ENCODE assay signal across 28 mouse cellular contexts in the genomic region with DNA sequence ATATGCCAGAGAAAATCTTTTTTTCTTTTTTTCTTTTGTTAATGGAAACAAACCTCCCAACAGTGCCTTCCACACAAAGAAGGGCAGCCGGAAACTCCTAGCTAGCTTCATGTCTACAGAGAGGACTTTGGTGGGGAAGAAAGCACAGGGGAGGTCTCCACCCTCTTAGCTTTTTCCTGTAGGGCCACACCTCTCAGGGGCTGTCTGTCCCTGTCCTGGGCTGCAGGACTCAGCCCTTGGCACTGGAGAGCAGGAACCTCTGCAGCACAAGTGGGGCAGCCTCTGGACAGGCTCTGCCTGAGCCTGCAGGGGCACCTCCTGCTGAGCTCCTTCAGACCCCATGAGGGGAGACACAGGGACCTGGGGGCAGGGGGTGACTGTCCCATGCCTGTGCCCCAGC. TPM values are rescaled to one million over a fixed set of nuclear protein-coding genes. Genes with fewer than 3 reads are reported as not detected.
DNase-seq lines count a peak whose midpoint lies in the region; ATAC-seq lines count a peak whose summit lies in the region.
"Not testable (repeated sequence)": the region's sequence is repeated elsewhere in the genome, so short reads cannot be mapped to it uniquely, and the experiment has no call there.
"Had no signal": no experiment of that assay in that cellular context is flagged by ENCODE, and none has a peak within 500 bp of the region (broad histone marks: within the 10 kb centered on the region; RNA-seq: fewer than 3 reads in every experiment).

No protein-coding gene starts in this region.

- H3K4me3 ChIP-seq in embryonic facial prominence, embryonic 14.5 days (ENCODE audit: low read depth, low read length); intestine, embryonic 16.5 days (ENCODE audit: low read length); liver, embryonic 12.5 days; midbrain, embryonic 11.5 days (ENCODE audit: low read depth, low read length); stomach, embryonic 16.5 days (replicated peaks; ENCODE audit: low read length): not testable (repeated sequence)

- not testable (repeated sequence) for ATAC-seq in embryonic facial prominence, embryonic 14.5 days (ENCODE audit: low read depth); midbrain, embryonic 11.5 days (ENCODE audit: low FRiP score)
- 0 out of 2 replicates have a peak, but pooled peaks have one; percentile 18 for ATAC-seq in erythroid progenitor cell, adult 5-6 weeks (replicated peaks; ENCODE audit: low FRiP score, poor library complexity, severe bottlenecking)
- 0 out of 2 replicates have a peak, but pooled peaks have one; percentile 31 for ATAC-seq in intestine, embryonic 16.5 days
- ATAC-seq in liver, embryonic 12.5 days, result 0 out of 2 replicates have a peak, but pooled peaks have one; percentile 18
- 0 out of 2 replicates have a peak, but pooled peaks have one; percentile 37 for ATAC-seq in stomach, embryonic 16.5 days (ENCODE audit: insufficient read depth, low FRiP score)

- not testable (repeated sequence) for H3K4me1 ChIP-seq in embryonic facial prominence, embryonic 14.5 days (ENCODE audit: control insufficient read depth, insufficient read depth, low read length); intestine, embryonic 16.5 days (ENCODE audit: control insufficient read depth, insufficient read depth, low read length); midbrain, embryonic 11.5 days (ENCODE audit: control insufficient read depth, insufficient read depth, low read length); stomach, embryonic 16.5 days (ENCODE audit: control insufficient read depth, insufficient read depth, low read length)
- peaks cover 11% of the 10 kb centered on the region; the same call in 1 of the 2 replicates for H3K4me1 ChIP-seq in liver, embryonic 12.5 days

- 36% methylated on average over 1 of the region's 1 CpGs for WGBS in embryonic facial prominence, embryonic 14.5 days
- 71% methylated on average over 1 of the region's 1 CpGs for WGBS in intestine, embryonic 16.5 days
- 36% methylated on average over 1 of the region's 1 CpGs for WGBS in liver, embryonic 12.5 days (ENCODE audit: insufficient replicate concordance)
- WGBS in midbrain, embryonic 11.5 days, result 71% methylated on average over 1 of the region's 1 CpGs
- WGBS in stomach, embryonic 16.5 days, result 71% methylated on average over 1 of the region's 1 CpGs

- H3K4me2 ChIP-seq in embryonic facial prominence, embryonic 14.5 days (ENCODE audit: low read depth, low read length); intestine, embryonic 16.5 days (ENCODE audit: low read depth, low read length); liver, embryonic 12.5 days; midbrain, embryonic 11.5 days; stomach, embryonic 16.5 days (ENCODE audit: low read depth, low read length): not testable (repeated sequence)

- peak; percentile 18 for DNase-seq in ZHBTc4 (ENCODE audit: low read depth, low spot score)
- DNase-seq in embryonic facial prominence, embryonic 14.5 days (ENCODE audit: low spot score), result peak; percentile 28
- peak; percentile 69 for DNase-seq in midbrain, embryonic 11.5 days (ENCODE audit: low spot score, missing footprints)

- not testable (repeated sequence) for H3K9me3 ChIP-seq in embryonic facial prominence, embryonic 14.5 days (ENCODE audit: control insufficient read depth, low read length); intestine, embryonic 16.5 days (ENCODE audit: control insufficient read depth, low read length); liver, embryonic 12.5 days (replicated peaks); midbrain, embryonic 11.5 days (ENCODE audit: control insufficient read depth, low read length); stomach, embryonic 16.5 days (replicated peaks; ENCODE audit: control insufficient read depth, low read length)

- not testable (repeated sequence) for H3K36me3 ChIP-seq in embryonic facial prominence, embryonic 14.5 days (ENCODE audit: control insufficient read depth, insufficient read depth, low read length); intestine, embryonic 16.5 days (ENCODE audit: control insufficient read depth, insufficient read depth, low read length); liver, embryonic 12.5 days; midbrain, embryonic 11.5 days (ENCODE audit: control insufficient read depth, insufficient read depth, low read length); stomach, embryonic 16.5 days (ENCODE audit: control insufficient read depth, insufficient read depth, low read length)

- H3K27ac ChIP-seq in embryonic facial prominence, embryonic 14.5 days (replicated peaks; ENCODE audit: low read depth, low read length); intestine, embryonic 16.5 days (ENCODE audit: low read length); liver, embryonic 12.5 days; midbrain, embryonic 11.5 days (ENCODE audit: low read depth, low read length); stomach, embryonic 16.5 days (ENCODE audit: low read length): not testable (repeated sequence)

- not testable (repeated sequence) for H3K27me3 ChIP-seq in embryonic facial prominence, embryonic 14.5 days (replicated peaks; ENCODE audit: control insufficient read depth, insufficient read depth, low read length); intestine, embryonic 16.5 days (replicated peaks; ENCODE audit: control insufficient read depth, insufficient read depth, low read length); midbrain, embryonic 11.5 days (ENCODE audit: control insufficient read depth, insufficient read depth, low read length); stomach, embryonic 16.5 days (ENCODE audit: control insufficient read depth, insufficient read depth, low read length)
- peaks cover 66% of the 10 kb centered on the region for H3K27me3 ChIP-seq in liver, embryonic 12.5 days (replicated peaks)

- not testable (repeated sequence) for H3K9ac ChIP-seq in embryonic facial prominence, embryonic 14.5 days (ENCODE audit: low read depth, low read length); intestine, embryonic 16.5 days (ENCODE audit: low read depth, low read length); liver, embryonic 12.5 days; midbrain, embryonic 11.5 days (ENCODE audit: low read length); stomach, embryonic 16.5 days (ENCODE audit: low read length)

RNA-seq across cellular contexts. Expression of a gene that starts 6.2 kb away (rescaled TPM):
- not detected in 2 replicates for polyA plus RNA-seq in embryonic facial prominence, embryonic 14.5 days (2014; fragmentation: Nextera tagmentation; extraction: Ambion mirVana)
- not detected in 2 replicates for total RNA-seq in erythroid progenitor cell, adult 5-6 weeks (2015; ENCODE audit: low replicate concordance)
- total RNA-seq in erythroid progenitor cell, adult 5-6 weeks (2017; ENCODE audit: low replicate concordance), result not detected in 2 replicates
- polyA plus RNA-seq in intestine, embryonic 16.5 days (2015; fragmentation: Nextera tagmentation; extraction: Ambion mirVana), result not detected in 2 replicates
- polyA plus RNA-seq in liver, embryonic 12.5 days (2016; fragmentation: Nextera tagmentation; extraction: Ambion mirVana), result not detected in 2 replicates
- not detected in 2 replicates for polyA plus RNA-seq in midbrain, embryonic 11.5 days (2014; fragmentation: Nextera tagmentation; extraction: Ambion mirVana)
- not detected in 2 replicates for polyA plus RNA-seq in stomach, embryonic 16.5 days (2015; fragmentation: Nextera tagmentation; extraction: Ambion mirVana)
- total RNA-seq: adrenal gland, adult 18-20 months; adrenal gland, postnatal 10 days; adrenal gland, postnatal 36 days; ES-E14; gastrocnemius, adult 18-20 months; gastrocnemius, postnatal 10 days; gastrocnemius, postnatal 36 days; granulocyte monocyte progenitor cell, adult 5-6 weeks; heart, adult 2 months; heart, postnatal 10 days; heart, postnatal 36 days had no signal
- polyA plus RNA-seq: embryonic facial prominence, embryonic 12.5 days; erythroblast, embryonic 14.5 days; forebrain, embryonic 10.5 days; forebrain, embryonic 13.5 days; forebrain, embryonic 16.5 days; heart, adult 2 months; heart, embryonic 10.5 days; heart, embryonic 14.5 days; hindbrain, embryonic 10.5 days; hindbrain, embryonic 13.5 days; hindbrain, embryonic 16.5 days had no signal

RNA-seq across cellular contexts. Expression of a gene that starts 10.0 kb away (rescaled TPM):
- 0.22 TPM in 1 of 2 replicates, not detected in the other for polyA plus RNA-seq in embryonic facial prominence, embryonic 14.5 days (2014; fragmentation: Nextera tagmentation; extraction: Ambion mirVana)
- not detected in 2 replicates for total RNA-seq in erythroid progenitor cell, adult 5-6 weeks (2015; ENCODE audit: low replicate concordance)
- not detected in 2 replicates for total RNA-seq in erythroid progenitor cell, adult 5-6 weeks (2017; ENCODE audit: low replicate concordance)
- not detected in 2 replicates for polyA plus RNA-seq in intestine, embryonic 16.5 days (2015; fragmentation: Nextera tagmentation; extraction: Ambion mirVana)
- polyA plus RNA-seq in liver, embryonic 12.5 days (2016; fragmentation: Nextera tagmentation; extraction: Ambion mirVana), result 0.05 TPM in 1 of 2 replicates, not detected in the other
- polyA plus RNA-seq in midbrain, embryonic 11.5 days (2014; fragmentation: Nextera tagmentation; extraction: Ambion mirVana), result not detected in 2 replicates
- polyA plus RNA-seq in stomach, embryonic 16.5 days (2015; fragmentation: Nextera tagmentation; extraction: Ambion mirVana), result not detected in 2 replicates
- total RNA-seq: adrenal gland, adult 18-20 months; adrenal gland, postnatal 10 days; adrenal gland, postnatal 36 days; gastrocnemius, adult 18-20 months; gastrocnemius, postnatal 10 days; gastrocnemius, postnatal 36 days; granulocyte monocyte progenitor cell, adult 5-6 weeks; heart, adult 2 months; heart, postnatal 10 days; heart, postnatal 36 days had no signal
- polyA plus RNA-seq: embryonic facial prominence, embryonic 12.5 days; erythroblast, embryonic 14.5 days; heart, embryonic 14.5 days; hindbrain, embryonic 13.5 days; hindbrain, embryonic 16.5 days had no signal

RNA-seq across cellular contexts. Expression of a gene that starts 11.9 kb away (rescaled TPM):
- 0.04 and 0.06 TPM in 2 replicates for polyA plus RNA-seq in embryonic facial prominence, embryonic 14.5 days (2014; fragmentation: Nextera tagmentation; extraction: Ambion mirVana)
- total RNA-seq in erythroid progenitor cell, adult 5-6 weeks (2015; ENCODE audit: low replicate concordance), result not detected in 2 replicates
- not detected in 2 replicates for total RNA-seq in erythroid progenitor cell, adult 5-6 weeks (2017; ENCODE audit: low replicate concordance)
- polyA plus RNA-seq in intestine, embryonic 16.5 days (2015; fragmentation: Nextera tagmentation; extraction: Ambion mirVana), result not detected in 2 replicates
- not detected in 2 replicates for polyA plus RNA-seq in liver, embryonic 12.5 days (2016; fragmentation: Nextera tagmentation; extraction: Ambion mirVana)
- 0.05 TPM in 1 of 2 replicates, not detected in the other for polyA plus RNA-seq in midbrain, embryonic 11.5 days (2014; fragmentation: Nextera tagmentation; extraction: Ambion mirVana)
- polyA plus RNA-seq in stomach, embryonic 16.5 days (2015; fragmentation: Nextera tagmentation; extraction: Ambion mirVana), result not detected in 2 replicates
- total RNA-seq: adrenal gland, adult 18-20 months; adrenal gland, postnatal 10 days; adrenal gland, postnatal 36 days; gastrocnemius, adult 18-20 months; gastrocnemius, postnatal 10 days; gastrocnemius, postnatal 36 days; granulocyte monocyte progenitor cell, adult 5-6 weeks; heart, adult 2 months; heart, postnatal 10 days; heart, postnatal 36 days had no signal
- polyA plus RNA-seq: embryonic facial prominence, embryonic 12.5 days; erythroblast, embryonic 14.5 days; forebrain, embryonic 13.5 days; forebrain, embryonic 16.5 days; heart, embryonic 10.5 days; heart, embryonic 14.5 days; hindbrain, embryonic 13.5 days had no signal

RNA-seq across cellular contexts. Expression of a gene that starts 24.5 kb away (rescaled TPM):
- polyA plus RNA-seq in embryonic facial prominence, embryonic 14.5 days (2014; fragmentation: Nextera tagmentation; extraction: Ambion mirVana), result 42.3 and 48.4 TPM in 2 replicates
- 45.0 and 46.1 TPM in 2 replicates for total RNA-seq in erythroid progenitor cell, adult 5-6 weeks (2015; ENCODE audit: low replicate concordance)
- 78.4 and 80.5 TPM in 2 replicates for total RNA-seq in erythroid progenitor cell, adult 5-6 weeks (2017; ENCODE audit: low replicate concordance)
- polyA plus RNA-seq in intestine, embryonic 16.5 days (2015; fragmentation: Nextera tagmentation; extraction: Ambion mirVana), result 85.4 and 90.4 TPM in 2 replicates
- 63.8 and 64.2 TPM in 2 replicates for polyA plus RNA-seq in liver, embryonic 12.5 days (2016; fragmentation: Nextera tagmentation; extraction: Ambion mirVana)
- 179 TPM in 2 replicates for polyA plus RNA-seq in midbrain, embryonic 11.5 days (2014; fragmentation: Nextera tagmentation; extraction: Ambion mirVana)
- polyA plus RNA-seq in stomach, embryonic 16.5 days (2015; fragmentation: Nextera tagmentation; extraction: Ambion mirVana), result 89.8 and 108 TPM in 2 replicates

RNA-seq across cellular contexts. Expression of a gene that starts 31.4 kb away (rescaled TPM):
- not detected in 2 replicates for polyA plus RNA-seq in embryonic facial prominence, embryonic 14.5 days (2014; fragmentation: Nextera tagmentation; extraction: Ambion mirVana)
- not detected in 2 replicates for total RNA-seq in erythroid progenitor cell, adult 5-6 weeks (2015; ENCODE audit: low replicate concordance)
- not detected in 2 replicates for total RNA-seq in erythroid progenitor cell, adult 5-6 weeks (2017; ENCODE audit: low replicate concordance)
- polyA plus RNA-seq in intestine, embryonic 16.5 days (2015; fragmentation: Nextera tagmentation; extraction: Ambion mirVana), result not detected in 2 replicates
- not detected in 2 replicates for polyA plus RNA-seq in liver, embryonic 12.5 days (2016; fragmentation: Nextera tagmentation; extraction: Ambion mirVana)
- not detected in 2 replicates for polyA plus RNA-seq in midbrain, embryonic 11.5 days (2014; fragmentation: Nextera tagmentation; extraction: Ambion mirVana)
- polyA plus RNA-seq in stomach, embryonic 16.5 days (2015; fragmentation: Nextera tagmentation; extraction: Ambion mirVana), result not detected in 2 replicates
- total RNA-seq: adrenal gland, adult 18-20 months; adrenal gland, postnatal 10 days; adrenal gland, postnatal 36 days; gastrocnemius, adult 18-20 months; gastrocnemius, postnatal 10 days; gastrocnemius, postnatal 36 days; granulocyte monocyte progenitor cell, adult 5-6 weeks; heart, adult 2 months; heart, postnatal 10 days; heart, postnatal 36 days had no signal
- polyA plus RNA-seq: embryonic facial prominence, embryonic 12.5 days; forebrain, embryonic 10.5 days; forebrain, embryonic 13.5 days; forebrain, embryonic 16.5 days; heart, embryonic 10.5 days; heart, embryonic 14.5 days; hindbrain, embryonic 10.5 days; hindbrain, embryonic 13.5 days; hindbrain, embryonic 16.5 days had no signal

Comparison
In these comparisons a context has a peak if more than half of its experiments do, and no peak if none do; other contexts are left out.
1. DNase-seq: peak in every context shown above with its lines; median percentile 69 in midbrain, embryonic 11.5 days; 28 in embryonic facial prominence, embryonic 14.5 days; 18 in ZHBTc4.